Mouse (Mus musculus) megakaryocyte, adult 5-6 weeks (primary cell): ENCODE data around the gene Pmepa1. TPM values are rescaled to one million over a fixed set of nuclear protein-coding genes. Genes with fewer than 3 reads are reported as not detected.

Experiments used
- total RNA-seq, 2 experiments: library from RNA; stranded (forward) in 1 of 2; stranded (reverse) in 1 of 2; fragments of 153-499, 151-499 nt in 1 of 2; fragments of 221-1000, 200-1000 nt in 1 of 2; gene quantifications; 2 replicates each; pipeline versions ENCODE4 v1.2.3 to v1.2.4; 2015 to 2017

The Pmepa1 gene
- total RNA-seq, 2 experiments from 2014 or later: 0.07 to 1.2 TPM

Other genes with a start within 250 kb of the Pmepa1 start
- 0.11 TPM in 1 of 2 replicates, not detected in the other for gene Ctcfl, start 157.0 kb downstream of the Pmepa1 start, total RNA-seq (2015)
- not detected in 2 replicates for gene Ctcfl, start 157.0 kb downstream of the Pmepa1 start, total RNA-seq (2017)
- gene Pck1, start 123.5 kb downstream of the Pmepa1 start, total RNA-seq (2015): not detected in 2 replicates
- gene Pck1, start 123.5 kb downstream of the Pmepa1 start, total RNA-seq (2017): not detected in 2 replicates
- gene Zbp1, start 57.6 kb downstream of the Pmepa1 start, total RNA-seq (2015): 54.6 and 63.0 TPM in 2 replicates
- gene Zbp1, start 57.6 kb downstream of the Pmepa1 start, total RNA-seq (2017): 35.6 and 56.8 TPM in 2 replicates
- gene 1700021F07Rik, start 246.1 kb upstream of the Pmepa1 start, total RNA-seq (2015): 0.40 TPM in 1 of 2 replicates, not detected in the other
- gene 1700021F07Rik, start 246.1 kb upstream of the Pmepa1 start, total RNA-seq (2017): not detected in 2 replicates